Mouse (Mus musculus): Measurements from ENCODE around the gene Emilin1. TPM values are rescaled to one million over a fixed set of nuclear protein-coding genes. Genes with fewer than 3 reads are reported as not detected.
A peak's percentile ranks its signal among the peaks of the same experiment; 100 is the strongest.

Emilin1 gene
- polyA plus RNA-seq, 1 experiment from 2014 or later, result 42.7 TPM

DNA sequence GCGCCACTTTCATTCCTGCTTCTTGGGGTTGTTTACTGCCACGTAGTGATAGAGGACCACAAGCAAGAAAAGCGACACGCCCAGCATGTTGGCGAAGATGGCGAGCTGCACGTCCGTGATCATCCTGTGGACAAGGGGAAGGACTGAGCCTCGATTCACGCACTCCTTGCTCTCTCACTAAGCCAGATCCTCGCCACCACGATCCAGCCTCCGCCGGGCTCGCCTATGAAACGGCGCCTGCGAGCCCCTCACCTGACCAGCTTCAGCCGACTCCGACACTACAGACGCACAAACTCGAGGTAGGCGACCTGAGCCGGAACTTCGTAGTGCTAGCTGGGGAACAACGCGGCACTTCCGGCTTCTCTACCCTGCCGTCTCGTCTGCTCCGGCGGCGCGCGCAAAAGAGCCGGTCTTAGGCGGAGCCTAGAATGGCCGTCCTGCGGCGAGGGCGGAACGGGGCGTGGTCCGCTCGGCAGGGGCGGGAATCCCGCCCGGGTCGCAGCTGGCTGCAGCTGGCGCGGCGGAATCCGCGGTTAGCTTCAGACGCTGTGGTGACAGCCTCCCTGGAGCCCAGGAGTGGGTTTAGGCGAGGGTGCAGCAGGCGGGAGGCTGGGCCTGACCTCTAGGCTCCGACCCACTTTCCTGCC lies 5.7 kb upstream of the Emilin1 start, which contains the start of gene Ost4:
Gene Ost4 (minus strand): TSS at position 376 of the 647 bp plus-strand sequence.
- peak within 1 kb of the TSS; percentile 97 for H3K27ac ChIP-seq
- under 1% methylated on average over 58 of the region's 58 CpGs for WGBS (ENCODE audit: insufficient replicate concordance)
- peak within 1 kb of the TSS; percentile 94 for H3K9ac ChIP-seq
- no peaks in the 10 kb centered on the region for H3K27me3 ChIP-seq
- DNase-seq, result peak; percentile 97
- H3K9me3 ChIP-seq (replicated peaks), result no peaks in the 10 kb centered on the region
- peak within 1 kb of the TSS; percentile 96 for H3K4me2 ChIP-seq
- peaks cover 37% of the 10 kb centered on the region for H3K36me3 ChIP-seq
- H3K4me1 ChIP-seq (replicated peaks), result peaks cover 69% of the 10 kb centered on the region
- ATAC-seq (ENCODE audit: low read depth), result peak; percentile 96
- peak within 1 kb of the TSS; percentile 76 for H3K4me3 ChIP-seq (replicated peaks)

DNA sequence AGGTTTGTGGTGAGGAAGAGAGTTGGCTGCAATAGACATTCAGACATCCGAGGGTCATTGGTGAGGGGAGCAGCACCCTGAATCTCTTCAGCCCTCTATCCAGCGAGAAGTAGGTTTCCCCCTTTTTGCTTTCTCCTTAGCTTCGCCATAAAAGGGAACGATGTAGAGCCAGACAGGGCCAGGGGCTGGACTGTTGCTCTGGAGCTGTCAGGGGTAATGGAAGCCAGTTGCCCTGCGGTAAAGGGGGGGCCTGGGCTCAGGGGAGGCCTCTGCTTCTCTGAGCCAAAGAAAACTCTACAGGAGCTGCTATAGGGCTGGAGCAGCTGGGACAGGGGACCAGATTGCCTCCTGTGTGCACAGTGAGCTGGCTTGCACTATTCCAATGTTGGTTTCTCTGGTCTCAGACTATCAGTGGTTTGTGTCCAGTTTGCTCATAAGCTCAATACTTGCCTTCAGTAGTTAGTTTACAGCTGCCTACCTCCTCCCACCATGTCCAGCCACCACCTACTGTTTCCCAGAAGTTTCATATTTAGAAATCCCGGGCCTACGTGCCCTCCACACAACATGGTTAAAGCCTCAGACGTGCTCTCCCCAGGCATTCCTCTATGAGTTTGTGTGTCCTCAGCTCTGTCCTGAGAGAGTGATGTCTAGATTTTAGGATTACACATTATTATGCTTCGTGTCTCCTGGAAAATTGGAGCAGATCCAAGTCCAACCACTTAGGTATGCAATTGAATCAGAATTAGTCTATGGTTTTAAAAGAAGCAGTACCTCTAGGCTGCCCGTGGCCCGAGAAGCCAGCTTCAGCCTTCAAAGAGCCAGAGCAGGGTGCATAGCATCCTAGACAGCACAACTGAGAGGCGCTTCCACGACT lies 4.5 kb upstream of the Emilin1 start:
- ATAC-seq (ENCODE audit: low read depth), result no peak
- Histone ChIP-seq H3K4me2 (peak overlapping the region; percentile 96), H3K9me3 (replicated peaks) (no peaks in the 10 kb centered on the region), H3K4me1 (replicated peaks) (peaks cover 80% of the 10 kb centered on the region), H3K27ac (peak overlapping the region; percentile 89), H3K9ac (peak overlapping the region; percentile 94), H3K4me3 (replicated peaks) (peak overlapping the region; percentile 76), H3K27me3 (no peaks in the 10 kb centered on the region), H3K36me3 (peaks cover 26% of the 10 kb centered on the region)
- no peak for DNase-seq
- WGBS (ENCODE audit: insufficient replicate concordance), result 43% methylated on average over 13 of the region's 13 CpGs

DNA sequence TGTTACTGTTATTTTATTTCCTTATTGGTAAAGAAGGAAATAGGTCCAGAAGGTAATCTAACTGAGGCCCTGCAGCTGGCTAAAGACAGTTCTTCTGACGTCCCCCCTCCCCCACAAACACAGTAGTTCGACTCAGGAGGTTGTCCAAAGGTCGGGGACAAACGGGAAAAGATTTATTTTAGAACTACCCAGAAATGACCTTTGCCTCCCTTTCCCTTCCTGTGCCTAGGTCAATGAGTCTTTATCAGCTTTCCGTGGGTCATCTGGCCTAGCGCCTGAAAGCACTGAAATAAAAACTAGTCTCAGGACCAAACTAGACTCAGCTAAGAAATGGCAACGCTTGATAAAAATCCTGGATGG lies 3.9 kb upstream of the Emilin1 start:
- Histone ChIP-seq H3K4me3 (replicated peaks) (no peak overlapping the region), H3K9me3 (replicated peaks) (no peaks in the 10 kb centered on the region), H3K27me3 (no peaks in the 10 kb centered on the region), H3K9ac (peak overlapping the region; percentile 94; the same call in 1 of the 2 replicates), H3K36me3 (peaks cover 20% of the 10 kb centered on the region), H3K4me2 (peak overlapping the region; percentile 96), H3K27ac (peak overlapping the region; percentile 89), H3K4me1 (replicated peaks) (peaks cover 85% of the 10 kb centered on the region)
- 25% methylated on average over 7 of the region's 7 CpGs for WGBS (ENCODE audit: insufficient replicate concordance)
- no peak for ATAC-seq (ENCODE audit: low read depth)
- DNase-seq, result no peak

DNA sequence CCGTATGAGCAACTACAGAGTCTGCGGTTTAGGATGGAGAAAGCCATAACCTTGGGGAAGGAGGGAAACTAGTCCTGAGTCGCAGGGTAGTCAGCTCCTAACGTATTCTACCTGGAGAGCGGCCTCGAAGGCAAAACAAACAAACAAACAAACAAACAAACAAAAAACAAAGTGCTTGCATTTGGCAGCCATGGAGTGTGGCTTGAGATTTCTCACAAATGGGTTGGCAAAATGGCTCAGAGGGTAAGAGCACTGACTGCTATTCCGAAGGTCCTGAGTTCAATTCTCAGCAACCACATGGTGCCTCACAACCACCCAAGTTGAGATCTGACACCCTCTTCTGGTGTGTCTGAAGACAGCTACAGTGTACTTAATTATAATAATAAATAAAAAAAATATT lies 3.3 kb upstream of the Emilin1 start:
- no peaks in the 10 kb centered on the region for H3K27me3 ChIP-seq
- no peak for DNase-seq
- H3K36me3 ChIP-seq, result peaks cover 14% of the 10 kb centered on the region
- WGBS (ENCODE audit: insufficient replicate concordance), result 76% methylated on average over 7 of the region's 7 CpGs
- H3K4me3 ChIP-seq (replicated peaks), result no peak overlapping the region
- no peak for ATAC-seq (ENCODE audit: low read depth)
- H3K9me3 ChIP-seq (replicated peaks), result no peaks in the 10 kb centered on the region
- H3K27ac ChIP-seq, result peak overlapping the region; percentile 89
- H3K4me2 ChIP-seq, result 0 out of 2 replicates have a peak overlapping the region, but pooled peaks have one; percentile 96
- peaks cover 85% of the 10 kb centered on the region for H3K4me1 ChIP-seq (replicated peaks)
- no peak overlapping the region for H3K9ac ChIP-seq

DNA sequence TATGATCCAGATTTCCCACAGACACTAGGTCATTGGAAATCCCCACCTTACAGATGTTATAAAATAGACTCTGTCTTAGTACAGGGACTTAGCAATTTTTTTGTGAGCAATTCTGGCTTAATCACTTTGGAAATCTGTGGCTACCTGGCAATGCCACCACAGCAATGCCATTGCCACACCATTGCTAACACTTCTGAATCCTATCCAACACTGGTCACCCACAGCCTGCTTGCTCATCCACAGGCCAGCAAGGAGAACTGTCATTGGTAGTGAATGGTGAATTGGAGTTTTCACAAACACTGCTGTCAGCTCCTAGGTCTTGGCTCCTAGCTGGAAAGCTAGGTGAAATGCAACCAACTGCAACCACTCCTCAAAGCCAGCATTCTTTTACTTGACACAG lies 2.7 kb upstream of the Emilin1 start:
- Histone ChIP-seq H3K36me3 (peaks cover 8% of the 10 kb centered on the region), H3K4me1 (replicated peaks) (peaks cover 85% of the 10 kb centered on the region), H3K27ac (peak overlapping the region; percentile 36; the same call in 1 of the 2 replicates), H3K27me3 (no peaks in the 10 kb centered on the region), H3K9ac (no peak overlapping the region), H3K4me2 (no peak overlapping the region), H3K9me3 (replicated peaks) (no peaks in the 10 kb centered on the region), H3K4me3 (replicated peaks) (no peak overlapping the region)
- no peak for DNase-seq
- no peak for ATAC-seq (ENCODE audit: low read depth)

DNA sequence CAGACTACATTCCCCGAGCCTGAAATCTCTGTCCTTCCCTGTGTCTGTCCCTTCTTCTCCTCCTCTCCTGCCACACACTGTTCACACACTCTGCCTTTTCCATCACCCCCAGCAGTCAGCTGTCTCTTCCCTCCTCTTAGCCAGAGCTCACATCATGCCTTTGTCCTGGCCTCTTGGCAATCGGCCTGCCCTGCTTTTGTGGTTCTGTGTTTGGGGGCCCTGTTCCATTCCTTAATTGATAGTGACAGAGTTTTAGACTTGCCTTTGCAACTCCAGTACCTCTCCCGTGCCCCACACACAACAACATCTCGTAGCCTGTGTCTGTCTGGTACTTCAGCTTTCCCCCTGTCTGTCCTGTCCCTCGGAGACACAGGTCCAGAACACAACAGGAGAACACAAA lies 1.0 kb upstream of the Emilin1 start:
- peaks cover 5% of the 10 kb centered on the region for H3K36me3 ChIP-seq
- ATAC-seq (ENCODE audit: low read depth) (no peak), DNase-seq (no peak)
- WGBS (ENCODE audit: insufficient replicate concordance), result 55% methylated on average over 5 of the region's 5 CpGs
- H3K9ac ChIP-seq, result no peak overlapping the region
- H3K4me2 ChIP-seq, result 0 out of 2 replicates have a peak overlapping the region, but pooled peaks have one; percentile 67
- no peaks in the 10 kb centered on the region for H3K27me3 ChIP-seq
- no peaks in the 10 kb centered on the region for H3K9me3 ChIP-seq (replicated peaks)
- H3K4me3 ChIP-seq (replicated peaks), result no peak overlapping the region
- H3K27ac ChIP-seq, result peak overlapping the region; percentile 83
- peaks cover 87% of the 10 kb centered on the region for H3K4me1 ChIP-seq (replicated peaks)

DNA sequence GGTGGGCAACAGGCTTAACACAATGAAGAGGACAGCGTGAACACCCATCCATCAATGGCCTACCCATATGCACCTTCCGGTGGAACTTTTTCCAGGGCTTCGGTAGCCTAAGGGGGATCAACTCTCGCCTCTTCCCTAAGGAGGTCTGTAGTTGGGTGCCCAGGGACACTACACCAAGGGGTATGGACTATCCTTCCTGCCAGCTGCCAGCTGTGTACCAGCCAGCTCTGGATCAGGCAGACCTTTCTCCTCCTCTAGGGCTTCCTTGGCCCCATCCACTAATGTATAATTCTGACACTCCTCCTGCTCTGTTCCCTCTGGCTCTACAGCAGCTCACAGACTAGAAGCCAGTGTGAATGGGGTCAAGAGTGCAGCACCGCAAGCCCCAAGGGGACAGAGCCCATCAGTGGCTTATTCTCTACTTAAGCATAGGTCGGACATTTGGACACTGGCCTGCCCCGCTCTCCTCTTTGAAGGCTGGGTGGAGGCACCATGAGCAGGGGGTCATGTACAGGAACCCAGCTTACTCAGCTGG lies 966 bp downstream of the Emilin1 start:
- peak overlapping the region; percentile 83 for H3K27ac ChIP-seq
- H3K36me3 ChIP-seq, result peaks cover 25% of the 10 kb centered on the region
- DNase-seq (no peak), ATAC-seq (ENCODE audit: low read depth) (peak; percentile 3; the same call in 1 of the 2 replicates)
- H3K4me3 ChIP-seq (replicated peaks), result peak overlapping the region; percentile 59
- peaks cover 88% of the 10 kb centered on the region for H3K4me1 ChIP-seq (replicated peaks)
- H3K27me3 ChIP-seq, result no peaks in the 10 kb centered on the region
- 19% methylated on average over 7 of the region's 7 CpGs for WGBS (ENCODE audit: insufficient replicate concordance)
- peak overlapping the region; percentile 72 for H3K9ac ChIP-seq
- H3K9me3 ChIP-seq (replicated peaks), result no peaks in the 10 kb centered on the region
- H3K4me2 ChIP-seq, result peak overlapping the region; percentile 67

DNA sequence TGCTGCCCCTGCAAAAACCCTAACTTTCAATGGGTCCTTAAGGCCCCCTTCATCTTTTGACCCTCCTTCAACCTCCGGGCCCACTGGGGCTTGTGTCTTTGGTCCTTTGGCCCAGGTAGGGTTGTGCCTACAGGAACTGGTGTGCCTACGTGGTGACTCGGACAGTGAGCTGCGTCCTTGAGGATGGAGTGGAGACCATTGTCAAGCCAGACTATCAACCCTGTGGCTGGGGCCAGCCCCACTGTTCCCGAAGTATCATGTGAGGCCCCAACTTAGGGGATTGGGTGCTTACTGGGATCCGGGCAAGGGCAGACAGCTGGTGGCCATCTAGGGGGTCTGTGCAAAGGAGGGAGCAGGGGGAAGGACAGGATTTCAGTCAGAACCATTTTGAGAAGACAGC lies 1.6 kb downstream of the Emilin1 start:
- no peaks in the 10 kb centered on the region for H3K9me3 ChIP-seq (replicated peaks)
- H3K4me1 ChIP-seq (replicated peaks), result peaks cover 83% of the 10 kb centered on the region
- H3K36me3 ChIP-seq, result peaks cover 31% of the 10 kb centered on the region
- ATAC-seq (ENCODE audit: low read depth), result no peak
- H3K27ac ChIP-seq, result peak overlapping the region; percentile 83
- H3K9ac ChIP-seq, result peak overlapping the region; percentile 72
- WGBS (ENCODE audit: insufficient replicate concordance), result 28% methylated on average over 6 of the region's 6 CpGs
- H3K27me3 ChIP-seq, result no peaks in the 10 kb centered on the region
- no peak for DNase-seq
- peak overlapping the region; percentile 67 for H3K4me2 ChIP-seq
- peak overlapping the region; percentile 59 for H3K4me3 ChIP-seq (replicated peaks)

DNA sequence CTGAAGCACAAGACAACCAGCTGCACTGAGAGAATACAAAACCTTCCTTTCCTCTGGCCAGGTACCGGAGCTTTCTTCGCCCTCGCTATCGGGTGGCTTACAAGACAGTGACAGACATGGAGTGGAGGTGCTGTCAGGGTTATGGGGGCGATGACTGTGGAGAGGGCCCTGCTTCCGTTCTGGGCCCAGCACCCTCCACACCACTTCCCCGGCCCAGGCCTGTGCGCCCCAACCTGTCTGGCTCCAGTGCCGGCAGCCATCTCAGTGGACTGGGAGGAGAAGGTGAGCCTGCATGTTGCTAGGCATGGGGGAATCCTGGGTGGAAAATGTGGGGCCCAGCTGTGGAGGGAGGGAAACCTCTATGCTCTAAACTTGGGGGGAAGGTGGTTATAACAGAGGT lies 2.3 kb downstream of the Emilin1 start:
- DNase-seq (no peak), ATAC-seq (ENCODE audit: low read depth) (0 out of 2 replicates have a peak, but pooled peaks have one; percentile 10)
- Histone ChIP-seq H3K27ac (peak overlapping the region; percentile 83), H3K4me2 (peak overlapping the region; percentile 67), H3K4me1 (replicated peaks) (peaks cover 87% of the 10 kb centered on the region), H3K4me3 (replicated peaks) (peak overlapping the region; percentile 59), H3K27me3 (no peaks in the 10 kb centered on the region), H3K36me3 (peaks cover 37% of the 10 kb centered on the region), H3K9me3 (replicated peaks) (no peaks in the 10 kb centered on the region), H3K9ac (peak overlapping the region; percentile 72)
- WGBS (ENCODE audit: insufficient replicate concordance), result 19% methylated on average over 9 of the region's 9 CpGs

DNA sequence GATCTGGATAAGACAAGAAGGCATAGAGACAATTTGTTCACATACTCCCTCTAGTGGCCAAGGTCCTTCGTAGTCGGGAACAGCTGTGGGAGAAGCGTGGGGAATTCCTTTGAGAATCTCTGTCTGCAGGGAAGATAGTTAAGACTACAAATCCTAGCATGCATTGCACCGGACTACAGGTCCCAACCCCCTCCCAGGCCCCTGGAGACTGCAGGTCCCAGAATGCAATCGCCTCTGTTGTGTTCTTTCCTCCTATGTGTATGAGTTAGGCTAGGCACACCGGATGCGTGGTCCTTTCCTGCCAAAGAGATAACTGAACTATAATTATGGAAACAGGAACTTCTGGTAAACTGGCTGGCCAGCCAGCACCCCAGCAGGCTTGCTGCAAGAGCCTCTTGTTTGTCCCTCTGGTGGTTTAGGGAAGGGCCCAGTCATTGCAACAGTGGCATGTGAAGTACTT lies 2.8 kb downstream of the Emilin1 start:
- no peaks in the 10 kb centered on the region for H3K27me3 ChIP-seq
- ATAC-seq (ENCODE audit: low read depth) (peak; percentile 71), DNase-seq (peak; percentile 62)
- H3K9me3 ChIP-seq (replicated peaks), result no peaks in the 10 kb centered on the region
- peaks cover 42% of the 10 kb centered on the region for H3K36me3 ChIP-seq
- peak overlapping the region; percentile 83 for H3K27ac ChIP-seq
- WGBS (ENCODE audit: insufficient replicate concordance), result 3% methylated on average over 7 of the region's 7 CpGs
- peak overlapping the region; percentile 59; the same call in 1 of the 2 replicates for H3K4me3 ChIP-seq (replicated peaks)
- peak overlapping the region; percentile 67 for H3K4me2 ChIP-seq
- H3K4me1 ChIP-seq (replicated peaks), result peaks cover 87% of the 10 kb centered on the region
- H3K9ac ChIP-seq, result peak overlapping the region; percentile 1; the same call in 1 of the 2 replicates

DNA sequence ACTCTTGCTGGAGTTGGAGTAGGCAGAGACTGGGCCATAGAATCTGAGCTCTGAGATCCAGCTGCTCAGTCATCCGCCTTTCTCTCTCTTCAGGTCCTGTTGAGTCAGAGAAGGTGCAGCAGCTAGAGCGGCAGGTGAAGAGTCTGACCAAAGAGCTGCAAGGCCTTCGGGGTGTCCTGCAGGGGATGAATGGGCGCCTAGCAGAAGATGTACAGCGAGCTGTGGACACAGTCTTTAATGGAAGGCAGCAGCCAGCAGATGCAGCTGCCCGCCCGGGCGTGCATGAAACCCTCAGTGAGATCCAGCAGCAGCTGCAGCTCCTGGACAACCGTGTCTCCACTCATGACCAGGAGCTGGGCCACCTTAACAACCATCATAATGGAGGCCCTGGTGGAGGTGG lies 3.6 kb downstream of the Emilin1 start:
- no peak for ATAC-seq (ENCODE audit: low read depth)
- no peak overlapping the region for H3K9ac ChIP-seq
- H3K4me3 ChIP-seq (replicated peaks), result no peak overlapping the region
- DNase-seq, result no peak
- peaks cover 43% of the 10 kb centered on the region for H3K36me3 ChIP-seq
- 76% methylated on average over 9 of the region's 9 CpGs for WGBS (ENCODE audit: insufficient replicate concordance)
- no peaks in the 10 kb centered on the region for H3K9me3 ChIP-seq (replicated peaks)
- no peaks in the 10 kb centered on the region for H3K27me3 ChIP-seq
- peak overlapping the region; percentile 68 for H3K27ac ChIP-seq
- H3K4me1 ChIP-seq (replicated peaks), result peaks cover 87% of the 10 kb centered on the region
- H3K4me2 ChIP-seq, result peak overlapping the region; percentile 5; the same call in 1 of the 2 replicates

All from liver, embryonic 13.5 days (tissue).